Mouse (Mus musculus): ENCODE measurements around the gene Nrgn.

- TF ChIP-seq CTCF (IDR thresholded peaks at IDR 0.05 in 2 of 3, conservative IDR thresholded peaks at IDR 0.05 in 1 of 3; ENCODE audit: control insufficient read depth in 1 of 3, insufficient read depth in 1 of 3, low read depth in 2 of 3, low read length in 3 of 3, poor library complexity in 1 of 3, severe bottlenecking in 1 of 3), result no peak
- no peak for TF ChIP-seq USF1 (IDR thresholded peaks at IDR 0.05; ENCODE audit: low read depth, low read length)
- peak; percentile 98 for TF ChIP-seq TAL1 (IDR thresholded peaks at IDR 0.05; ENCODE audit: low read length)
- no peak for TF ChIP-seq POLR2A (IDR thresholded peaks at IDR 0.05; ENCODE audit: control insufficient read depth in 1 of 2, insufficient read depth in 1 of 2, low read depth in 1 of 2, low read length in 2 of 2, poor library complexity in 1 of 2)
- TF ChIP-seq ZC3H11A (IDR thresholded peaks at IDR 0.05; ENCODE audit: low read depth, low read length), result no peak
- peak; percentile 93 for TF ChIP-seq GATA1 (IDR thresholded peaks at IDR 0.05; ENCODE audit: low read depth, low read length)
- TF ChIP-seq BHLHE40 (IDR thresholded peaks at IDR 0.05; ENCODE audit: borderline replicate concordance, low read depth, low read length), result no peak
- peak; percentile 96 for TF ChIP-seq TCF12 (IDR thresholded peaks at IDR 0.05; ENCODE audit: low read depth, low read length)
- TF ChIP-seq MEF2A (IDR thresholded peaks at IDR 0.05; ENCODE audit: extremely low read depth, insufficient replicate concordance, low read depth, low read length, poor library complexity, severe bottlenecking), result no peak
- peak; percentile 53; the same call in 1 of the 2 replicates for TF ChIP-seq RCOR1 (IDR thresholded peaks at IDR 0.05; ENCODE audit: low read depth, low read length)
- TF ChIP-seq NRF1 (IDR thresholded peaks at IDR 0.05; ENCODE audit: insufficient read depth, low read depth, low read length, poor library complexity, severe bottlenecking), result no peak
- 0 out of 2 replicates have a peak, but pooled peaks have one; percentile 26 for TF ChIP-seq JUND (IDR thresholded peaks at IDR 0.05; ENCODE audit: low read depth, low read length)
These were observed 14.3 kb upstream of the Nrgn start for GRCm38 (mm10) chr9:37567019-37567418.
